Mouse (Mus musculus) left cerebral cortex, adult 9 months (tissue): ENCODE measurements around the gene Lbh.

Experiments used
- DNase-seq, 2 experiments: peaks; one replicate each; pipeline ENCODE4 v3.0.0; 2022; ENCODE audit warnings: low spot score in 2 of 2

The Lbh gene

GRCm38 (mm10) chr17:72970631-72971161 is 52.6 kb downstream of the Lbh start:
- peak; percentile 52 to 83 for DNase-seq

GRCm38 (mm10) chr17:72973041-72973440 is 54.9 kb downstream of the Lbh start:
- no peak for DNase-seq

DNA sequence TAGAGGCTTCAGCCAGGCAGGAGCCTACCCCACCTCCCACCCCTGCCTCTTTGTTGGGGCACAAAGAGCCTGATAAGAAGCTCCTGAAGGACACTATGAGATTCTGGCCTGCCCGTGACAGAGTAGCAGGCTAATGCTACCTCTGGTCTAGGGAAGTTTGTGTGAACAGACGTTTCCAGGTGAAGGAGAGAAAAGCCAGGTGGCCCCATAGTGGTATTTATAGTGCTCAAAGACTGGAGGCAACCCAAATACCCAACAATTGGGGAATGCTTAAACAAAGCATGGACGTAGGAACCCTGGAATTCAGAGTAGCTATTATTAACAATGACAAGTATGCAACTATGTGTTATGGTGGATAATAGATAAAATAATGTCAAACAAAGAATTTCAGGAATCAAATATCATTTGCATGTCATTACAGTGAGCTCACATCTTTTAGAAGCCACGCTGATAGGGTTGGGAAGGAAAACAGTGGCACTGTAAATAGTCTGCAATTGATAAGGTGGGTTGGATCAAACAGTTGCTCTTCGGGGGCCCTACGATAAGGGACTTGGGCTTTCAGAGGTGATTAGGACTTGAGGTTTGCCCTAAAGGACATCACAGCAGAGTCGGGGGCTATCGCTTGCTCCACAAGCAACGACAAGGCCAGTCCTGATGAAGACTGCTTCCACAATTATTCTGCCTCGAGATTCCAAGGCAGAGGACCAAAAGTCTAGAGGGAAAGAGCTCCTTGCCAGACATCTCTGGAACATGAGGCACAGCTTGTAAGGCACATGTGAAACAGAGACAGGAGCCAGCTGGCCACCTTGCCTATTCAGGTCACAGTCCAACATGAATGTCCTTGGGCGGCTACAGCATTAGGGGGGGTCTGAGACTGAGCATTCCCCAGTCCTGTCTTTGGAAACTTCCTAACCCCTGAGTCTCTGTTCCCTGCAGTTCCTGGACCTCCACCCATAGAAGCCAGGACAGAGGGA is 58.4 kb downstream of the Lbh start:
- no peak for DNase-seq

DNA sequence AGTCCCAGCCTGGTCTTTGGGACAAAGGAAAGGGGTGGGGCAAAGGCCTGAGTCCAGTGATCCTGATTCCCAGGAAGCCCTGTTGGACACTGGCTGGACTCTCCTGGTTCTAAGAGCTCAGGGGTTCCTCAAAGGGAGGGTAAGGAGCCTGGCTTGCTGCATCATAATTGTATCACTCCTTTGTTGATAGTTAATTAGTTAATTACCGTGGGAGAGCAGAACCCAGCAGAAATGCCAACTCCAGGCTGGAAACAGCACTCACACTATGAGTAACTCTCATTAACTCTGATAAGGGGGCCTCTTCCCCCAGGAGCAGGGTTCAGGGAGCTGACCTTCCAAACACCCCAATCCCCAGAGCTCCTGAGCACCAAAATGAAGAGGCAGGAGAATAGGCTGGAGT is 59.5 kb downstream of the Lbh start:
- no peak for DNase-seq

- DNase-seq = no peak
These were observed 64.1 kb downstream of the Lbh start for GRCm38 (mm10) chr17:72982156-72982555.

GRCm38 (mm10) chr17:72983471-72983870 is 65.4 kb downstream of the Lbh start:
- no peak for DNase-seq

DNA sequence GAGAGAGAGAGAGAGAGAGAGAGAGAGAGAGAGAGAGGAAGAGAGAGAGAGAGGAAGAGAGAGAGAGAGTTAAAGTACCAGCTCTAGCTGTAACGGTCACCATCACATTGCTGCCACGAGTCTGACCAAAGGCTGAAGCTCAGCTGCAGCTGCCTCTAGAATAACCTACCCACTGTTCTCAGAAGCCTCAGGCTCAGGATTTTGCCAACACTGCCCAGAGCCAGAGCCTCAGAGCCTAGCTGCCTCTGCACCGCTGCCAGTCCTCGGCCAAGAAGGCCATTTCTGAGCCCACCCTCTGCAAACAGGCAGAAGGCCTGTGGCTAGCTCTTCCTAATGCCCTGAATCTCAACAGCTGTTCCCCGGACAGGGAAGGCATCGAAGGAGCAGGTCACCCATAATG is 70.9 kb downstream of the Lbh start:
- DNase-seq = peak in 1 of 2 experiments; percentile 16
